In genomic region chr5:27632151-27632550, GRCm38 (mm10) we compare ENCODE assay signal across 29 mouse cellular contexts.
"Had no signal": no experiment of that assay in that cellular context is flagged by ENCODE, and none has a peak within 500 bp of the region (broad histone marks: within the 10 kb centered on the region; RNA-seq: fewer than 3 reads in every experiment).

No protein-coding gene starts in this region.

- H3K27ac ChIP-seq: heart, embryonic 13.5 days; heart, embryonic 15.5 days; hindbrain, embryonic 10.5 days; hindbrain, embryonic 12.5 days; hindbrain, embryonic 13.5 days; hindbrain, embryonic 14.5 days; hindbrain, embryonic 15.5 days; hindbrain, postnatal 0 days; intestine, embryonic 15.5 days; kidney, embryonic 15.5 days; kidney, postnatal 0 days; layer of hippocampus, adult 2 months; left cerebral cortex, adult 2 months had no signal

- H3K4me3 ChIP-seq: heart, embryonic 12.5 days; heart, embryonic 13.5 days; heart, embryonic 15.5 days; hindbrain, embryonic 10.5 days; hindbrain, embryonic 12.5 days; hindbrain, embryonic 13.5 days; hindbrain, embryonic 15.5 days; intestine, embryonic 15.5 days; kidney, embryonic 15.5 days; layer of hippocampus, adult 2 months; left cerebral cortex, adult 2 months had no signal

- H3K36me3 ChIP-seq: heart, embryonic 12.5 days; heart, embryonic 13.5 days; heart, embryonic 15.5 days; hindbrain, embryonic 10.5 days; intestine, embryonic 15.5 days; kidney, embryonic 15.5 days had no signal

- H3K4me1 ChIP-seq: heart, embryonic 12.5 days; heart, embryonic 13.5 days; heart, embryonic 15.5 days; hindbrain, embryonic 10.5 days; hindbrain, embryonic 12.5 days; hindbrain, embryonic 13.5 days; hindbrain, embryonic 15.5 days; intestine, embryonic 15.5 days; kidney, embryonic 15.5 days had no signal

- DNase-seq: heart, postnatal 10 days; heart, postnatal 14 days; heart, postnatal 4 days; kidney, adult 11 months; kidney, adult 18-20 months; kidney, adult 2 months; kidney, adult 8-10 months; kidney, adult 9 months; kidney, postnatal 10 days; kidney, postnatal 14 days; kidney, postnatal 25 days; kidney, postnatal 36 days; kidney, postnatal 4 days; layer of hippocampus, adult 9-11 months; layer of hippocampus, postnatal 36 days had no signal

- H3K9me3 ChIP-seq: heart, embryonic 12.5 days; heart, embryonic 13.5 days; heart, embryonic 15.5 days; hindbrain, embryonic 12.5 days; hindbrain, embryonic 13.5 days; hindbrain, embryonic 15.5 days; intestine, embryonic 15.5 days; kidney, embryonic 15.5 days had no signal

- H3K27me3 ChIP-seq: heart, embryonic 12.5 days; heart, embryonic 13.5 days; heart, embryonic 15.5 days; hindbrain, embryonic 12.5 days; hindbrain, embryonic 13.5 days; hindbrain, embryonic 15.5 days; intestine, embryonic 15.5 days; kidney, embryonic 15.5 days had no signal
